Mouse (Mus musculus) cerebellum, adult 2 months (tissue): Measurements from ENCODE around the gene Eef1akmt4. TPM values are rescaled to one million over a fixed set of nuclear protein-coding genes. Genes with fewer than 3 reads are reported as not detected.

ENCODE experiments used
- DNase-seq, 2 experiments: peaks; one replicate each; pipeline ENCODE4 v3.0.0; 2021
- H3K27ac ChIP-seq: fragments of 200-500 bp; 2 replicates; pipeline ENCODE4 v1.5.1; 2012; ENCODE audit warnings: low read length, control low read depth, inconsistent platforms; ENCODE audit not compliant: insufficient read depth
- H3K27me3 ChIP-seq: fragments of 200-500 bp; 2 replicates; pipeline ENCODE4 v1.6.1; 2012; ENCODE audit warnings: inconsistent platforms, mild to moderate bottlenecking, low read length, moderate library complexity; ENCODE audit not compliant: control insufficient read depth, insufficient read depth
- H3K4me1 ChIP-seq: fragments of 200-500 bp; 2 replicates; pipeline ENCODE4 v1.6.1; 2011; ENCODE audit warnings: low read length; ENCODE audit not compliant: control insufficient read depth, insufficient read depth
- H3K4me3 ChIP-seq: fragments of 200-500 bp; replicated peaks from 2 replicates; pipeline ENCODE3; 2011; ENCODE audit warnings: mild to moderate bottlenecking, low read depth, low read length, control low read depth; ENCODE audit not compliant: insufficient read depth
- CTCF ChIP-seq: fragments of 200-500 bp; IDR thresholded peaks from 2 replicates; pipeline ENCODE4 v1.5.1; 2011; ENCODE audit warnings: low read depth, mild to moderate bottlenecking, control low read depth, low read length, moderate library complexity, borderline replicate concordance; ENCODE audit not compliant: insufficient read depth
- POLR2A ChIP-seq: fragments of 200-500 bp; IDR thresholded peaks from 2 replicates; pipeline ENCODE4 v1.6.1; 2011; ENCODE audit warnings: low read length, control low read depth, borderline replicate concordance; ENCODE audit not compliant: insufficient read depth
- WGBS: fragments of 180-500 bp; shearing (Covaris S2); methylation state at CpG from one replicate; pipeline ENCODE4 v1.1.7; 2018; 5-methylcytosine and 5-hydroxymethylcytosine counted together
- polyA plus RNA-seq: library from polyadenylated mRNA; depleted of rRNA; stranded (reverse); fragments of >200 nt; gene quantifications from 2 replicates; pipeline ENCODE4 v1.2.3, GENCODE M21; 2012; rRNA removed

Gene Eef1akmt4
- polyA plus RNA-seq = 2.1 and 2.2 TPM in 2 replicates

- WGBS = 1% methylated on average over 41 of the region's 41 CpGs
- 0 out of 2 replicates have a peak, but pooled peaks have one; percentile 9 for TF ChIP-seq POLR2A
- no peak for TF ChIP-seq CTCF
These were observed at the start of gene Eef1akmt4, which contains the start of the genes Gm49333 and Alg3 for GRCm38 (mm10) chr16:20611357-20612227. TSS of gene Eef1akmt4 (plus strand) at chr16:20611593. TSS of gene Gm49333 (plus strand) at chr16:20611610. TSS of gene Alg3 (minus strand) at chr16:20611735.

GRCm38 (mm10) chr16:20565075-20565474, 46.3 kb upstream of the Eef1akmt4 start:
- WGBS = 0% methylated on average over 1 of the region's 1 CpGs
- TF ChIP-seq CTCF (no peak), POLR2A (no peak)

More at GRCm38 (mm10) chr16:20611357-20612227, at the start of gene Eef1akmt4, which contains the start of the genes Gm49333 and Alg3:
- DNase-seq = peak; percentile 79 to 84
- Histone ChIP-seq H3K27me3 (no peaks in the 10 kb centered on the region), H3K4me3 (peak within 1 kb of the TSS; percentile 96), H3K4me1 (no peaks in the 10 kb centered on the region), H3K27ac (peak within 1 kb of the TSS; percentile 55)

GRCm38 (mm10) chr16:20589366-20589938, 21.9 kb upstream of the Eef1akmt4 start, which contains the start of gene Vwa5b2:
TSS of gene Vwa5b2 (plus strand) at chr16:20589471.
- Histone ChIP-seq H3K4me1 (no peaks in the 10 kb centered on the region), H3K4me3 (peak within 1 kb of the TSS; percentile 73), H3K27me3 (no peaks in the 10 kb centered on the region), H3K27ac (no peak within 1 kb of the TSS)
- WGBS = under 1% methylated on average over 24 of the region's 24 CpGs
- TF ChIP-seq CTCF = no peak
- TF ChIP-seq POLR2A = no peak
- DNase-seq = peak in 1 of 2 experiments; percentile 19

More at GRCm38 (mm10) chr16:20565075-20565474, 46.3 kb upstream of the Eef1akmt4 start:
- Histone ChIP-seq H3K4me3 (no peak overlapping the region), H3K27me3 (no peaks in the 10 kb centered on the region), H3K4me1 (no peaks in the 10 kb centered on the region; the same call in 1 of the 2 replicates), H3K27ac (no peak overlapping the region)
- no peak for DNase-seq

GRCm38 (mm10) chr16:20589939-20590679, 21.3 kb upstream of the Eef1akmt4 start:
- peak overlapping the region; percentile 73 for H3K4me3 ChIP-seq
- TF ChIP-seq CTCF (no peak), POLR2A (0 out of 2 replicates have a peak, but pooled peaks have one; percentile 38)
- WGBS = 2% methylated on average over 39 of the region's 39 CpGs
- no peaks in the 10 kb centered on the region for H3K4me1 ChIP-seq
- DNase-seq = peak; percentile 60 to 64
- no peak overlapping the region for H3K27ac ChIP-seq
- H3K27me3 ChIP-seq = no peaks in the 10 kb centered on the region

- Histone ChIP-seq H3K27me3 (no peaks in the 10 kb centered on the region), H3K27ac (no peak overlapping the region), H3K4me1 (no peaks in the 10 kb centered on the region), H3K4me3 (peak overlapping the region; percentile 73)
- 3% methylated on average over 17 of the region's 17 CpGs for WGBS
- TF ChIP-seq CTCF = no peak
- TF ChIP-seq POLR2A = no peak
- no peak for DNase-seq
These were observed 20.7 kb upstream of the Eef1akmt4 start for GRCm38 (mm10) chr16:20590680-20591038.

- Histone ChIP-seq H3K27me3 (no peaks in the 10 kb centered on the region), H3K4me3 (no peak overlapping the region), H3K27ac (no peak overlapping the region), H3K4me1 (no peaks in the 10 kb centered on the region)
- DNase-seq = no peak
- WGBS = 11% methylated on average over 48 of the region's 48 CpGs
- TF ChIP-seq CTCF (no peak), POLR2A (no peak)
These were observed 20.2 kb upstream of the Eef1akmt4 start for GRCm38 (mm10) chr16:20591076-20591705.

GRCm38 (mm10) chr16:20595060-20595673, 16.2 kb upstream of the Eef1akmt4 start:
- WGBS = 64% methylated on average over 7 of the region's 7 CpGs
- no peaks in the 10 kb centered on the region; the same call in 1 of the 2 replicates for H3K27me3 ChIP-seq

More at GRCm38 (mm10) chr16:20595060-20595673, 16.2 kb upstream of the Eef1akmt4 start:
- no peak for TF ChIP-seq CTCF
- TF ChIP-seq POLR2A = no peak
- no peaks in the 10 kb centered on the region for H3K4me1 ChIP-seq
- H3K27ac ChIP-seq = no peak overlapping the region
- H3K4me3 ChIP-seq = no peak overlapping the region
- DNase-seq = no peak
